Mouse (Mus musculus) intestine, embryonic 14.5 days (tissue): ENCODE measurements around the gene Lrmda. TPM values are rescaled to one million over a fixed set of nuclear protein-coding genes. Genes with fewer than 3 reads are reported as not detected.

Source experiments
- ATAC-seq: fragments of 200-750 bp; cut with Nextera tagmentation; replicated peaks from 2 replicates; pipeline ENCODE4 v1.8.0; 2017; ENCODE audit warnings: low read depth, moderate number of reproducible peaks, moderate TSS enrichment, moderate library complexity; ENCODE audit not compliant: low FRiP score, low TSS enrichment
- DNase-seq: peaks from one replicate; pipeline ENCODE4 v3.0.0-alpha.2; 2018; ENCODE audit warnings: low spot score
- H3K27ac ChIP-seq: fragments of 300-500 bp; sonication (generic); 2 replicates; pipeline ENCODE4 v1.5.1; 2014; ENCODE audit warnings: low read depth, mild to moderate bottlenecking, control low read depth
- H3K27me3 ChIP-seq: fragments of 300-500 bp; sonication (generic); replicated peaks from 2 replicates; pipeline ENCODE4 v1.6.1; 2014; ENCODE audit warnings: low read length, control low read depth; ENCODE audit not compliant: control insufficient read depth, insufficient read depth
- H3K36me3 ChIP-seq: fragments of 300-500 bp; sonication (generic); 2 replicates; pipeline ENCODE4 v1.6.1; 2014; ENCODE audit warnings: low read length, control low read depth; ENCODE audit not compliant: control insufficient read depth, insufficient read depth
- H3K4me1 ChIP-seq: fragments of 300-500 bp; sonication (generic); replicated peaks from 2 replicates; pipeline ENCODE4 v1.6.1; 2014; ENCODE audit warnings: low read length, control low read depth, mixed read lengths; ENCODE audit not compliant: control insufficient read depth, insufficient read depth
- H3K4me2 ChIP-seq: fragments of 300-500 bp; sonication (generic); 2 replicates; pipeline ENCODE4 v1.6.1; 2014; ENCODE audit warnings: low read length
- H3K4me3 ChIP-seq: fragments of 300-500 bp; sonication (generic); 2 replicates; pipeline ENCODE4 v1.5.1; 2014; ENCODE audit warnings: low read depth, low read length, control low read depth, mixed read lengths
- H3K9ac ChIP-seq: fragments of 300-500 bp; sonication (generic); 2 replicates; pipeline ENCODE4 v1.6.1; 2014; ENCODE audit warnings: mild to moderate bottlenecking, low read length
- H3K9me3 ChIP-seq: fragments of 300-500 bp; sonication (generic); 2 replicates; pipeline ENCODE4 v1.6.1; 2016; ENCODE audit warnings: low read length, control low read depth; ENCODE audit not compliant: control insufficient read depth
- WGBS: fragments of 180-500 bp; shearing (Covaris S2); extraction: QIAGEN DNeasy Blood & Tissue Kit; methylation state at CpG from one replicate; pipeline ENCODE4 v1.1.7; 2014; 5-methylcytosine and 5-hydroxymethylcytosine counted together
- polyA plus RNA-seq: library from polyadenylated mRNA; unstranded; fragments of >200 nt; fragmentation: Nextera tagmentation; extraction: Ambion mirVana; gene quantifications from 2 replicates; pipeline ENCODE4 v1.2.1, GENCODE M21; 2014

Lrmda gene
- polyA plus RNA-seq, 1 experiment from 2014 or later = 0.70 TPM

DNA sequence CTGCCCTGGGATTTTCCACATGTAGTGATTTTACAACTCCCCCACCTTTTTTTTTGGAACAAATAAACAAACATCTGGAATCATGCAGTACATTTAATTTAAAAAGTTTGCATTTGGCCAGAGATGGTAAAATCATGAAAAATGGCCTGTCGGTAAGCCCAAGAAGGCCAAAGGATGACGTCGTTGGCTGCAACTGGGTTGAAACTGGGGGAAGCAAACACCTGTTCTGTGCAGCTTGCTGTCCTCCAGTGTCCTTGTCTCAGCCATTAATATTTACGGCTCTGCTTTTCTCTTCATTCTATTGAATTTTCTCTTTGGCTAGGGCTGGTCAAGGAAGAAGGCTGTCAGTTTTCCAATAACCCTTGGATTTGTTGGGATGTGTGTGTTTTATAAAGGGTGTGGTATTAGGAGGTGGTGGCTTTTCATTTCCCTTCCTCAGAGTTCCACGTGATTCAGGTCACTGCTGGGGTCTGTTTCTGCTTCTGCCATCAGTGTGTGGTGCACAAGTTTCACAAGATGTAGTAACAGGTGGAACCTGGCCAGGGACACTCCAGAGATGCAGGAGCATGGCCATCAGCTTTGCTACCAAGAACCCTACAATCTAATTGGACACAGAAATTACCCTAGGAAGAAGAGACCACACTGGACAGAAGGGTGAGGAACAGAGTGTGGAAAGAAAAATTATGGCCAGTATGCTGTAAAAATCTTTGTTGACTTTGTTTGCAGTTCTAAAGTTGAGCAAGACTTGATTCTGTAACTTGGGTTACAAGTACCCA lies 827.7 kb downstream of the Lrmda start:
- Histone ChIP-seq H3K9ac (no peak overlapping the region), H3K27me3 (no peaks in the 10 kb centered on the region), H3K36me3 (no peaks in the 10 kb centered on the region), H3K4me2 (no peak overlapping the region), H3K27ac (no peak overlapping the region), H3K9me3 (no peaks in the 10 kb centered on the region), H3K4me3 (no peak overlapping the region), H3K4me1 (peaks cover 5% of the 10 kb centered on the region; the same call in 1 of the 2 replicates)
- ATAC-seq (no peak), DNase-seq (no peak)
- 81% methylated on average over 5 of the region's 5 CpGs for WGBS

DNA sequence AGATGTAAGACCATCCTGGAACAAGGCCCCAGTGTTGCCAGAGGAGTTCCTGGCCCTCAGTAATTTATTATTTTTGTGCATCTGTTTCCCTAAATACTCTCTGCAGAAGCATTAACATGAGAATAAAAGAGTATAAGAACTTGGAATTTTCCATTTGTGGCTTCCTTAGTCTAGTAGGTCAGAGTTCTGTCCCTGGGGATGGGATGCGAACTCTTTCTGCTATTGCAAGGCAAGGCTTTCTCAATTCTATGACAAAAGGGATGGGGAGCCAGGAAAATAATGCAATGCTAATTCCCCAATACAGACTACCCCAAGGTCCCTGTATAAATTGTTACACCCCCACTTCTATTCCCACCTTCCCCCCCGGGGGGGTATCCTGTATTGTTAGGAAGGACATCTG lies 829.6 kb downstream of the Lrmda start:
- Histone ChIP-seq H3K9me3 (no peaks in the 10 kb centered on the region), H3K9ac (no peak overlapping the region), H3K4me2 (no peak overlapping the region), H3K27me3 (no peaks in the 10 kb centered on the region), H3K4me3 (no peak overlapping the region), H3K36me3 (no peaks in the 10 kb centered on the region), H3K4me1 (peaks cover 5% of the 10 kb centered on the region; the same call in 1 of the 2 replicates), H3K27ac (no peak overlapping the region)
- no peak for DNase-seq
- no peak for ATAC-seq
- 74% methylated on average over 2 of the region's 2 CpGs for WGBS

GRCm38 (mm10) chr14:22860631-22861030 lies 841.1 kb downstream of the Lrmda start:
- no peak overlapping the region for H3K4me2 ChIP-seq
- no peaks in the 10 kb centered on the region for H3K9me3 ChIP-seq
- H3K27ac ChIP-seq = no peak overlapping the region
- DNase-seq (no peak), ATAC-seq (no peak)
- no peaks in the 10 kb centered on the region for H3K36me3 ChIP-seq
- H3K4me3 ChIP-seq = no peak overlapping the region
- H3K9ac ChIP-seq = no peak overlapping the region
- H3K4me1 ChIP-seq = peaks cover 10% of the 10 kb centered on the region; the same call in 1 of the 2 replicates
- no peaks in the 10 kb centered on the region for H3K27me3 ChIP-seq
- 63% methylated on average over 4 of the region's 4 CpGs for WGBS

DNA sequence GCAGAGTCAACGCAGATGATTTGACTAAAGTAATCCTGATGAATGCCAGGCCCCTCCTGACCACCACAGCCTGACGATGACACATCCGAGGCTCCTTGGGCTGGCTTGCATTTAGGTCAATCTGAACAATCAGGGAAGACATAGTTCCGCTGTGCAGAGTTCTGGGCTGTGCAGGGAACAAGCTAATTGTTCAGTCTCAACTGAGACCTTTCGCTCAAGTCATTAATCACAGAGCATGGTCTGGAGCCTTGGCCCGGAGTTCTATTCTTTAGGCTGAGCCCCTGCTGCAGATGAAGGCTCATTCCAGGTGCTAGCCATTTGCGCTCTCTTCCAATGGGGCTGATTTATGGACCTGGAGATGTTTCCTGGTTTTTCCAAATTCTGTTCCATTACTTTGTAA lies 844.6 kb downstream of the Lrmda start:
- no peak for DNase-seq
- Histone ChIP-seq H3K4me1 (no peaks in the 10 kb centered on the region), H3K27ac (no peak overlapping the region), H3K9ac (no peak overlapping the region), H3K4me2 (no peak overlapping the region), H3K9me3 (no peaks in the 10 kb centered on the region), H3K27me3 (no peaks in the 10 kb centered on the region), H3K36me3 (no peaks in the 10 kb centered on the region), H3K4me3 (no peak overlapping the region)
- WGBS = 38% methylated on average over 7 of the region's 7 CpGs
- ATAC-seq = peak; percentile 71; the same call in 1 of the 2 replicates

DNA sequence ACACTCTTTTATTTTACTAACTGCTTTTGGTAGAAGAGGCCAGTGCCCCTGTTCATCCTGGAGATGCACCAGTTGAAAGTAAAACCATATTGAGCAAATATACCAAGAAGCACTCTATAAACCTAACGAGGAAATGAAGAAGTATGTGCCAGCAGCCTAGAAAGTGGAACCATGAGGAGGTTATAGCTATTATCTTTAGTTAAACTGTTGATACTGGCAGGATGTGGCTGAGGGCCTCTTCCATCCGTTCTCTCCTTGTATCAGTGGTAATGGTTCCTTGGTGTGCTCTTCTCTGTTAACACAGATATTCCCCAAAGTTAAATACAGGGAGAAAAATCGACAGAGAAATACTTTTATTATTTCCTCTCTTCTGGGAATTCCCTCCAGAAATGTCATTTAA lies 855.1 kb downstream of the Lrmda start:
- no peak overlapping the region for H3K4me3 ChIP-seq
- ATAC-seq = no peak
- no peaks in the 10 kb centered on the region for H3K27me3 ChIP-seq
- no peak overlapping the region for H3K4me2 ChIP-seq
- no peak overlapping the region for H3K9ac ChIP-seq
- no peaks in the 10 kb centered on the region for H3K4me1 ChIP-seq
- no peak for DNase-seq
- WGBS = 71% methylated on average over 3 of the region's 3 CpGs
- no peak overlapping the region for H3K27ac ChIP-seq
- H3K9me3 ChIP-seq = no peaks in the 10 kb centered on the region
- H3K36me3 ChIP-seq = no peaks in the 10 kb centered on the region

DNA sequence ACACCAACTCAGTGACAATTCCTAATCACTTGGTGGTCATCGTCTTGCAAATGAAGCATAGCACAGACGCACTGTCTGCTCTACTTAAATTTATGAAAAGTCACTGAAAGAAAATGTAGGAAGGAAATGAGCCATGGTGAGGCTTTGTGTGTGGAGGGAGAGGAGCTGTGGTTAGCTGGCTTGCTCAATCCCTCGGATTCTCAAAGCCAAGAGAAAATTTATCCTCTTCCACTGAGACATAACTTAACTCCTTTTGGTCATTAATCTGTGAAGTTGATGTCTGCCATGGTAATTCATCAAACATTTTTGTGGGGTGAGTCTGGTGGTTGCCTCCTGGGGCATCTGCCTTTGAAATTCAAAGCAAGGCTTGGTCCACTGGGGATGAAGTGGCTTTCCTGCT lies 867.7 kb downstream of the Lrmda start:
- Histone ChIP-seq H3K36me3 (no peaks in the 10 kb centered on the region), H3K4me1 (0 out of 2 replicates have a peak, but pooled peaks cover 5% of the 10 kb centered on the region), H3K9ac (no peak overlapping the region), H3K9me3 (no peaks in the 10 kb centered on the region), H3K4me2 (no peak overlapping the region), H3K4me3 (no peak overlapping the region), H3K27me3 (no peaks in the 10 kb centered on the region), H3K27ac (no peak overlapping the region)
- 66% methylated on average over 3 of the region's 3 CpGs for WGBS
- DNase-seq (no peak), ATAC-seq (no peak)

DNA sequence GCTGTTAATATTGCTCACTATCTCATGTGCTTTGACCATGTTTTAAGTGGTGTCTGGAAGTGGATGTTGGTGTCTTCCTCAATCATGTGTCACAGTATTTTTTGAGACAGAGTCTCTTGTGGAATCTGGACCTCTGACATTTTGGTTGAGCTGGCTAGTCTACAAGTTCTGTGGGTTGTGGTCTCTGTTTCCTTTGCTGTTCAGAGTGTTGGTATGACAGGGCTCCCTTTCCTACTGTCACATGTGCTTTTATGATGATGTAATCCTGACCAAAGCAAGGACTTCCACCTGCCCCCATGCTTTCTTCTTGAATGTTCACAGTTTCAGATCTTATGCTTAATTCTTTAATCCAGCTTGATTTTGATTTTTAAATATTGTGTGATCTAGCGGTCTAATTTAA lies 879.8 kb downstream of the Lrmda start:
- ATAC-seq (no peak), DNase-seq (no peak)
- Histone ChIP-seq H3K9ac (no peak overlapping the region), H3K27me3 (no peaks in the 10 kb centered on the region), H3K4me2 (no peak overlapping the region), H3K9me3 (no peaks in the 10 kb centered on the region), H3K4me1 (no peaks in the 10 kb centered on the region), H3K27ac (no peak overlapping the region), H3K36me3 (no peaks in the 10 kb centered on the region), H3K4me3 (no peak overlapping the region)
- 90% methylated on average over 1 of the region's 1 CpGs for WGBS

- Histone ChIP-seq H3K36me3 (no peaks in the 10 kb centered on the region), H3K4me2 (no peak overlapping the region), H3K9me3 (no peaks in the 10 kb centered on the region), H3K4me3 (no peak overlapping the region), H3K9ac (no peak overlapping the region), H3K27ac (no peak overlapping the region), H3K27me3 (no peaks in the 10 kb centered on the region), H3K4me1 (peaks cover 5% of the 10 kb centered on the region)
- DNase-seq = no peak
- 85% methylated on average over 1 of the region's 1 CpGs for WGBS
- ATAC-seq = no peak
Measured at GRCm38 (mm10) chr14:22902116-22902515, 882.6 kb downstream of the Lrmda start.

DNA sequence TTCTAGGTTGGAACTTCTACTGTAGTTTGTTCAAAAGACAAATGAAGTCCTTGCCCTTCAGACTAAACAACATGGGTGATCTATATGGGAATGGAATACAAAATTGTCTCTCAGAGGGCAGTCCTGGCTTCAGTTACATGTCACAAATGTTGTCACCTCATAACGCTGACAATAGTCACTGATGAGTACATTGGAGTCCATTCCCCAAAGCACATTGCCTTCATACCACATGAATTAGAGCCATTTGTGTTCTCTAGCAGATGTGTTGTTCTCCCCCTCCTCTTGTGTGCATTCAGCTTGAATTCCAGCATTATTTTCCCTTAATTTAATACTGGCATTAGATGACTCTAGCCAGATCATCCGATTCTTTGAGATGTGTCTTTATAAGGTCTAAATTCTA lies 883.4 kb downstream of the Lrmda start:
- no peak overlapping the region for H3K27ac ChIP-seq
- DNase-seq = no peak

More for the DNA sequence above, 883.4 kb downstream of the Lrmda start:
- H3K9ac ChIP-seq = no peak overlapping the region
- no peak overlapping the region for H3K4me3 ChIP-seq
- H3K36me3 ChIP-seq = no peaks in the 10 kb centered on the region
- H3K9me3 ChIP-seq = no peaks in the 10 kb centered on the region
- no peaks in the 10 kb centered on the region for H3K27me3 ChIP-seq
- WGBS = 93% methylated on average over 2 of the region's 2 CpGs
- no peak for ATAC-seq
- H3K4me1 ChIP-seq = peaks cover 8% of the 10 kb centered on the region
- H3K4me2 ChIP-seq = no peak overlapping the region
